Mouse (Mus musculus): ENCODE data around the gene Filip1. TPM values are rescaled to one million over a fixed set of nuclear protein-coding genes. Genes with fewer than 3 reads are reported as not detected.

Filip1 gene
- polyA plus RNA-seq, 1 experiment from 2014 or later = 10.1 TPM

GRCm38 (mm10) chr9:79785794-79786085 lies 226.9 kb downstream of the Filip1 start:
- no peak overlapping the region for H3K4me3 ChIP-seq (ENCODE audit: low read depth, low read length)
- no peak overlapping the region for H3K4me2 ChIP-seq (replicated peaks; ENCODE audit: low read depth, low read length)
- no peaks in the 10 kb centered on the region for H3K9me3 ChIP-seq (ENCODE audit: low read length)
- no peaks in the 10 kb centered on the region for H3K36me3 ChIP-seq (ENCODE audit: insufficient read depth, low read length)
- ATAC-seq (no peak), DNase-seq (ENCODE audit: low spot score) (no peak)
- H3K9ac ChIP-seq (replicated peaks; ENCODE audit: low read depth) = no peak overlapping the region
- H3K4me1 ChIP-seq (ENCODE audit: insufficient read depth, low read depth, low read length) = peaks cover 4% of the 10 kb centered on the region; the same call in 1 of the 2 replicates
- no peaks in the 10 kb centered on the region for H3K27me3 ChIP-seq (replicated peaks; ENCODE audit: insufficient read depth, low read length)
- H3K27ac ChIP-seq (ENCODE audit: low read length) = 0 out of 2 replicates have a peak overlapping the region, but pooled peaks have one; percentile 20
- TF ChIP-seq EP300 (IDR thresholded peaks at IDR 0.05) = no peak
- TF ChIP-seq CTCF (IDR thresholded peaks at IDR 0.05) = no peak
- 67% methylated on average over 2 of the region's 2 CpGs for WGBS

- H3K4me2 ChIP-seq (replicated peaks; ENCODE audit: low read depth, low read length) = no peak overlapping the region
- H3K9me3 ChIP-seq (ENCODE audit: low read length) = no peaks in the 10 kb centered on the region
- WGBS = 75% methylated on average over 2 of the region's 2 CpGs
- H3K36me3 ChIP-seq (ENCODE audit: insufficient read depth, low read length) = no peaks in the 10 kb centered on the region
- no peak overlapping the region for H3K9ac ChIP-seq (replicated peaks; ENCODE audit: low read depth)
- TF ChIP-seq EP300 (IDR thresholded peaks at IDR 0.05) (0 out of 2 replicates have a peak, but pooled peaks have one; percentile 20), CTCF (IDR thresholded peaks at IDR 0.05) (no peak)
- DNase-seq (ENCODE audit: low spot score) = peak; percentile 42
- peaks cover 4% of the 10 kb centered on the region; the same call in 1 of the 2 replicates for H3K4me1 ChIP-seq (ENCODE audit: insufficient read depth, low read depth, low read length)
- no peaks in the 10 kb centered on the region for H3K27me3 ChIP-seq (replicated peaks; ENCODE audit: insufficient read depth, low read length)
- no peak for ATAC-seq
- no peak overlapping the region for H3K4me3 ChIP-seq (ENCODE audit: low read depth, low read length)
- 0 out of 2 replicates have a peak overlapping the region, but pooled peaks have one; percentile 20 for H3K27ac ChIP-seq (ENCODE audit: low read length)
Observed at GRCm38 (mm10) chr9:79784934-79785793, 227.5 kb downstream of the Filip1 start.

- DNase-seq (ENCODE audit: low spot score) (no peak), ATAC-seq (no peak)
- Histone ChIP-seq H3K27ac (ENCODE audit: low read length) (no peak overlapping the region), H3K4me2 (replicated peaks; ENCODE audit: low read depth, low read length) (no peak overlapping the region), H3K4me1 (ENCODE audit: insufficient read depth, low read depth, low read length) (peaks cover 4% of the 10 kb centered on the region; the same call in 1 of the 2 replicates), H3K36me3 (ENCODE audit: insufficient read depth, low read length) (no peaks in the 10 kb centered on the region), H3K9me3 (ENCODE audit: low read length) (no peaks in the 10 kb centered on the region), H3K27me3 (replicated peaks; ENCODE audit: insufficient read depth, low read length) (no peaks in the 10 kb centered on the region), H3K9ac (replicated peaks; ENCODE audit: low read depth) (no peak overlapping the region), H3K4me3 (ENCODE audit: low read depth, low read length) (no peak overlapping the region)
- WGBS = 50% methylated on average over 3 of the region's 3 CpGs
- TF ChIP-seq EP300 (IDR thresholded peaks at IDR 0.05) = no peak
- no peak for TF ChIP-seq CTCF (IDR thresholded peaks at IDR 0.05)
Observed at GRCm38 (mm10) chr9:79784439-79784838, 228.2 kb downstream of the Filip1 start.

- Histone ChIP-seq H3K4me3 (ENCODE audit: low read depth, low read length) (no peak overlapping the region), H3K27ac (ENCODE audit: low read length) (no peak overlapping the region), H3K9ac (replicated peaks; ENCODE audit: low read depth) (no peak overlapping the region), H3K4me2 (replicated peaks; ENCODE audit: low read depth, low read length) (no peak overlapping the region), H3K27me3 (replicated peaks; ENCODE audit: insufficient read depth, low read length) (no peaks in the 10 kb centered on the region), H3K4me1 (ENCODE audit: insufficient read depth, low read depth, low read length) (no peaks in the 10 kb centered on the region), H3K36me3 (ENCODE audit: insufficient read depth, low read length) (peaks cover 3% of the 10 kb centered on the region; the same call in 1 of the 2 replicates), H3K9me3 (ENCODE audit: low read length) (no peaks in the 10 kb centered on the region)
- no peak for ATAC-seq
- 67% methylated on average over 2 of the region's 2 CpGs for WGBS
- peak; percentile 51 for DNase-seq (ENCODE audit: low spot score)
- TF ChIP-seq EP300 (IDR thresholded peaks at IDR 0.05) (no peak), CTCF (IDR thresholded peaks at IDR 0.05) (peak; percentile 55)
Observed at GRCm38 (mm10) chr9:79779354-79779753, 233.3 kb downstream of the Filip1 start.

- 0 out of 2 replicates have a peak, but pooled peaks cover 7% of the 10 kb centered on the region for H3K4me1 ChIP-seq (ENCODE audit: insufficient read depth, low read depth, low read length)
- H3K4me2 ChIP-seq (replicated peaks; ENCODE audit: low read depth, low read length) = no peak overlapping the region
- no peak for ATAC-seq
- TF ChIP-seq EP300 (IDR thresholded peaks at IDR 0.05) = no peak
- no peak for TF ChIP-seq CTCF (IDR thresholded peaks at IDR 0.05)
- H3K27ac ChIP-seq (ENCODE audit: low read length) = no peak overlapping the region
- H3K36me3 ChIP-seq (ENCODE audit: insufficient read depth, low read length) = 0 out of 2 replicates have a peak, but pooled peaks cover 5% of the 10 kb centered on the region
- H3K27me3 ChIP-seq (replicated peaks; ENCODE audit: insufficient read depth, low read length) = no peaks in the 10 kb centered on the region
- 83% methylated on average over 5 of the region's 5 CpGs for WGBS
- no peaks in the 10 kb centered on the region for H3K9me3 ChIP-seq (ENCODE audit: low read length)
- no peak for DNase-seq (ENCODE audit: low spot score)
- H3K9ac ChIP-seq (replicated peaks; ENCODE audit: low read depth) = no peak overlapping the region
- H3K4me3 ChIP-seq (ENCODE audit: low read depth, low read length) = no peak overlapping the region
Observed at GRCm38 (mm10) chr9:79766991-79767545, 245.6 kb downstream of the Filip1 start.

- TF ChIP-seq EP300 (IDR thresholded peaks at IDR 0.05) (peak; percentile 66), CTCF (IDR thresholded peaks at IDR 0.05) (no peak)
- 49% methylated on average over 4 of the region's 4 CpGs for WGBS
- peak; percentile 80 for ATAC-seq
- H3K4me1 ChIP-seq (ENCODE audit: insufficient read depth, low read depth, low read length) = peaks cover 9% of the 10 kb centered on the region; the same call in 1 of the 2 replicates
- H3K27ac ChIP-seq (ENCODE audit: low read length) = peak overlapping the region; percentile 66
- H3K4me3 ChIP-seq (ENCODE audit: low read depth, low read length) = no peak overlapping the region
- no peak overlapping the region for H3K4me2 ChIP-seq (replicated peaks; ENCODE audit: low read depth, low read length)
- 0 out of 2 replicates have a peak, but pooled peaks cover under 1% of the 10 kb centered on the region for H3K36me3 ChIP-seq (ENCODE audit: insufficient read depth, low read length)
- H3K9ac ChIP-seq (replicated peaks; ENCODE audit: low read depth) = no peak overlapping the region
- no peaks in the 10 kb centered on the region for H3K9me3 ChIP-seq (ENCODE audit: low read length)
- peak; percentile 85 for DNase-seq (ENCODE audit: low spot score)
- H3K27me3 ChIP-seq (replicated peaks; ENCODE audit: insufficient read depth, low read length) = no peaks in the 10 kb centered on the region
Observed at GRCm38 (mm10) chr9:79765329-79765728, 247.3 kb downstream of the Filip1 start.

Other genes starting within 250 kb of the Filip1 start
- gene Tmem30a, start 219.3 kb downstream of the Filip1 start, polyA plus RNA-seq (2015; fragmentation: Nextera tagmentation; extraction: Ambion mirVana) = 129 and 140 TPM in 2 replicates
- gene Senp6, start 54.1 kb upstream of the Filip1 start, polyA plus RNA-seq (2015; fragmentation: Nextera tagmentation; extraction: Ambion mirVana) = 48.4 and 50.2 TPM in 2 replicates
- 23.1 and 29.1 TPM in 2 replicates for gene Myo6, start 152.2 kb upstream of the Filip1 start, polyA plus RNA-seq (2015; fragmentation: Nextera tagmentation; extraction: Ambion mirVana)